Mouse (Mus musculus): ENCODE results near the gene Slc51a. TPM values are rescaled to one million over a fixed set of nuclear protein-coding genes. Genes with fewer than 3 reads are reported as not detected.

The Slc51a gene
- polyA plus RNA-seq, 1 experiment from 2014 or later = 0.38 TPM

DNA sequence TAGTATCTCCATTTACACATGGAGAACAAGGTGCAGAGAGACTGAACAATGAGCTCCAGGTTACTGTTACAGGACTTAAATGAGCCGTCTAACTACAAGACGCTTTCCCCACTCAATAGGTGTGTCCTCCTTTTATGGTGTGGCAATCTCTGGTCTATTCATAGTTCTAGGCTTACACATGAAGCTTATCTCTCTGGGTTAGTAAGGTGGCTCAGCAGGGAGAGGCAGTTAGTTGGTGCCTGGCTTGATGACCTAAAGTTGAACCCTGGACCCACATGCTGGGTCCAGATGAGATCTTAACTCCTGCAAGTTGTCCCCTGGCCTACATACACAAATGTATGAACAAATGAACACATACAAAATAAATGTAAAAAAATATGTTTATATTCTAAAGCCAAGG is 24.3 kb downstream of the Slc51a start:
- no peak for ATAC-seq (ENCODE audit: insufficient number of reproducible peaks, insufficient read depth, low FRiP score, low TSS enrichment, low read depth)
- peaks cover 32% of the 10 kb centered on the region for H3K36me3 ChIP-seq
- no peaks in the 10 kb centered on the region for H3K9me3 ChIP-seq
- 85% methylated on average over 2 of the region's 2 CpGs for WGBS
- no peaks in the 10 kb centered on the region for H3K27me3 ChIP-seq
- H3K4me2 ChIP-seq = no peak overlapping the region
- no peak overlapping the region for H3K4me3 ChIP-seq (replicated peaks)
- H3K27ac ChIP-seq = no peak overlapping the region
- H3K4me1 ChIP-seq (replicated peaks) = no peaks in the 10 kb centered on the region
- no peak overlapping the region for H3K9ac ChIP-seq (replicated peaks)

- Histone ChIP-seq H3K27me3 (no peaks in the 10 kb centered on the region), H3K36me3 (peaks cover 30% of the 10 kb centered on the region), H3K4me3 (replicated peaks) (no peak overlapping the region), H3K4me2 (no peak overlapping the region), H3K27ac (no peak overlapping the region), H3K9ac (replicated peaks) (no peak overlapping the region), H3K9me3 (no peaks in the 10 kb centered on the region), H3K4me1 (replicated peaks) (no peaks in the 10 kb centered on the region)
- WGBS = 93% methylated on average over 16 of the region's 16 CpGs
- ATAC-seq (ENCODE audit: insufficient number of reproducible peaks, insufficient read depth, low FRiP score, low TSS enrichment, low read depth) = no peak
Observed at GRCm38 (mm10) chr16:32462950-32463349, 24.7 kb downstream of the Slc51a start.

GRCm38 (mm10) chr16:32461713-32462112 is 26.0 kb downstream of the Slc51a start:
- H3K4me3 ChIP-seq (replicated peaks) = no peak overlapping the region
- peaks cover 22% of the 10 kb centered on the region for H3K36me3 ChIP-seq
- WGBS = 94% methylated on average over 5 of the region's 5 CpGs
- H3K9me3 ChIP-seq = no peaks in the 10 kb centered on the region
- H3K9ac ChIP-seq (replicated peaks) = no peak overlapping the region
- no peak for ATAC-seq (ENCODE audit: insufficient number of reproducible peaks, insufficient read depth, low FRiP score, low TSS enrichment, low read depth)
- H3K4me1 ChIP-seq (replicated peaks) = no peaks in the 10 kb centered on the region
- H3K4me2 ChIP-seq = no peak overlapping the region
- no peaks in the 10 kb centered on the region for H3K27me3 ChIP-seq
- no peak overlapping the region for H3K27ac ChIP-seq

GRCm38 (mm10) chr16:32460518-32460917 is 27.2 kb downstream of the Slc51a start:
- WGBS = 64% methylated on average over 4 of the region's 4 CpGs
- peaks cover 30% of the 10 kb centered on the region for H3K36me3 ChIP-seq
- H3K27ac ChIP-seq = no peak overlapping the region
- no peak overlapping the region for H3K4me2 ChIP-seq
- H3K4me3 ChIP-seq (replicated peaks) = no peak overlapping the region
- H3K27me3 ChIP-seq = no peaks in the 10 kb centered on the region
- H3K9me3 ChIP-seq = no peaks in the 10 kb centered on the region
- ATAC-seq (ENCODE audit: insufficient number of reproducible peaks, insufficient read depth, low FRiP score, low TSS enrichment, low read depth) = no peak
- H3K4me1 ChIP-seq (replicated peaks) = no peaks in the 10 kb centered on the region
- H3K9ac ChIP-seq (replicated peaks) = no peak overlapping the region

- H3K4me2 ChIP-seq = no peak overlapping the region
- H3K4me3 ChIP-seq (replicated peaks) = no peak overlapping the region
- no peak overlapping the region for H3K9ac ChIP-seq (replicated peaks)
- no peak for ATAC-seq (ENCODE audit: insufficient number of reproducible peaks, insufficient read depth, low FRiP score, low TSS enrichment, low read depth)
- H3K4me1 ChIP-seq (replicated peaks) = peaks cover 15% of the 10 kb centered on the region
- H3K36me3 ChIP-seq = peaks cover 19% of the 10 kb centered on the region; the same call in 1 of the 2 replicates
- no peaks in the 10 kb centered on the region for H3K27me3 ChIP-seq
- H3K9me3 ChIP-seq = no peaks in the 10 kb centered on the region
- no peak overlapping the region for H3K27ac ChIP-seq
- 57% methylated on average over 10 of the region's 10 CpGs for WGBS
Observed at GRCm38 (mm10) chr16:32457589-32458386, 29.9 kb downstream of the Slc51a start.

DNA sequence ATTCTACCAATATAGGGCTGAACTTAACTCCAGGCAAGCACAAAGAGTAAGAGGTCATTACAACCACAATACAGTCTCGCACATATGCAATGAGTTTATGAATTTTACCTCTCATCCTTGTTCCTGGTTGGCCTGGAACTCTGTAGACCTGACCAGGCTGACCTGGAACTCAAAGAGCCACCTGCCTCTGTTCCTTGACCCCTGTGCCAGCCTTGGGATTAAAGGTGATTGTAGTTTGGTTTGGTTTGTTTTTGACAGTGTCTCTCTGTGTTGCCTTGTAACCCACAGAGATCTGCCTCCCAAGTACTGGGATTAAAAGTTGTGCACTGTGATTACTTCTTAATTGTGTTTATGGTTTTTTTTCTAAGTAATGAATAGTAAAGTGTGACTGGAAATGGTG is 30.9 kb downstream of the Slc51a start:
- Histone ChIP-seq H3K27ac (no peak overlapping the region), H3K4me3 (replicated peaks) (no peak overlapping the region), H3K27me3 (no peaks in the 10 kb centered on the region), H3K9ac (replicated peaks) (no peak overlapping the region), H3K4me1 (replicated peaks) (peaks cover 15% of the 10 kb centered on the region), H3K9me3 (no peaks in the 10 kb centered on the region), H3K36me3 (peaks cover 18% of the 10 kb centered on the region; the same call in 1 of the 2 replicates), H3K4me2 (no peak overlapping the region)
- no peak for ATAC-seq (ENCODE audit: insufficient number of reproducible peaks, insufficient read depth, low FRiP score, low TSS enrichment, low read depth)
- WGBS = 88% methylated on average over 1 of the region's 1 CpGs

- H3K4me1 ChIP-seq (replicated peaks) = peaks cover 15% of the 10 kb centered on the region
- H3K9ac ChIP-seq (replicated peaks) = no peak overlapping the region
- no peak overlapping the region for H3K4me2 ChIP-seq
- H3K36me3 ChIP-seq = peaks cover 22% of the 10 kb centered on the region; the same call in 1 of the 2 replicates
- H3K27me3 ChIP-seq = no peaks in the 10 kb centered on the region
- H3K27ac ChIP-seq = no peak overlapping the region
- no peaks in the 10 kb centered on the region for H3K9me3 ChIP-seq
- ATAC-seq (ENCODE audit: insufficient number of reproducible peaks, insufficient read depth, low FRiP score, low TSS enrichment, low read depth) = no peak
- no peak overlapping the region for H3K4me3 ChIP-seq (replicated peaks)
Observed at GRCm38 (mm10) chr16:32456086-32456485, 31.6 kb downstream of the Slc51a start.

- 37% methylated on average over 5 of the region's 5 CpGs for WGBS
- H3K9ac ChIP-seq (replicated peaks) = no peak overlapping the region
- H3K36me3 ChIP-seq = peaks cover 22% of the 10 kb centered on the region; the same call in 1 of the 2 replicates
- peak overlapping the region; percentile 8 for H3K4me2 ChIP-seq
- H3K9me3 ChIP-seq = no peaks in the 10 kb centered on the region
- peak overlapping the region; percentile 82 for H3K27ac ChIP-seq
- no peak; the same call in 1 of the 2 replicates for ATAC-seq (ENCODE audit: insufficient number of reproducible peaks, insufficient read depth, low FRiP score, low TSS enrichment, low read depth)
- no peaks in the 10 kb centered on the region for H3K27me3 ChIP-seq
- H3K4me1 ChIP-seq (replicated peaks) = peaks cover 15% of the 10 kb centered on the region
- H3K4me3 ChIP-seq (replicated peaks) = no peak overlapping the region
Observed at GRCm38 (mm10) chr16:32454646-32455045, 33.0 kb downstream of the Slc51a start.

- ATAC-seq (ENCODE audit: insufficient number of reproducible peaks, insufficient read depth, low FRiP score, low TSS enrichment, low read depth) = no peak
- no peaks in the 10 kb centered on the region for H3K9me3 ChIP-seq
- H3K36me3 ChIP-seq = peaks cover 22% of the 10 kb centered on the region; the same call in 1 of the 2 replicates
- no peaks in the 10 kb centered on the region for H3K27me3 ChIP-seq
- no peak overlapping the region for H3K4me3 ChIP-seq (replicated peaks)
- peaks cover 15% of the 10 kb centered on the region for H3K4me1 ChIP-seq (replicated peaks)
- no peak overlapping the region for H3K4me2 ChIP-seq
- no peak overlapping the region for H3K9ac ChIP-seq (replicated peaks)
- WGBS = 96% methylated on average over 8 of the region's 8 CpGs
- H3K27ac ChIP-seq = no peak overlapping the region
Observed at GRCm38 (mm10) chr16:32453102-32453501, 34.6 kb downstream of the Slc51a start.

GRCm38 (mm10) chr16:32450133-32450532 is 37.5 kb downstream of the Slc51a start:
- Histone ChIP-seq H3K27ac (no peak overlapping the region), H3K9me3 (no peaks in the 10 kb centered on the region), H3K4me1 (replicated peaks) (peaks cover 12% of the 10 kb centered on the region), H3K36me3 (peaks cover 14% of the 10 kb centered on the region; the same call in 1 of the 2 replicates), H3K4me3 (replicated peaks) (no peak overlapping the region), H3K9ac (replicated peaks) (no peak overlapping the region), H3K27me3 (no peaks in the 10 kb centered on the region), H3K4me2 (no peak overlapping the region)
- ATAC-seq (ENCODE audit: insufficient number of reproducible peaks, insufficient read depth, low FRiP score, low TSS enrichment, low read depth) = no peak
- 88% methylated on average over 2 of the region's 2 CpGs for WGBS

DNA sequence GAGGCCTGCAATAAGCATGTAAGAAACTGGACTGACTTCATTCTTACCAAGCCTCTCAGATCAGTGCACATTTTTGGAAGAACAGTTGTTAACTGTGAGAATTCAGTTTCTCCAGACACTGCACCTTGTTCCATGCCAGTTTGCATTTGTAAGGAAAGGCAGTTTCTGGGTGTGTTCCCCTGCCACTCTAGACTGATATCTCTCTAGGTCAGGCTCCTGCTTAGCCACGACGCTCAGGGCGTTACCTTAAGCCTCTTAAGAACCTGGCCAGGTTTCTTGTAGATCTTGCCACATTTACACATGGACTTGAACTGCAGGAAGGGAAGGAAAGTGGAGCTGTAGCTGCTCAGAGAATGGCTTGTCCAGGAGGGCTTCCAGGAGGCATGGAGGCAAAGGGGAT is 38.0 kb downstream of the Slc51a start:
- no peak overlapping the region for H3K4me2 ChIP-seq
- no peak overlapping the region for H3K4me3 ChIP-seq (replicated peaks)
- WGBS = 85% methylated on average over 3 of the region's 3 CpGs
- H3K4me1 ChIP-seq (replicated peaks) = peaks cover 8% of the 10 kb centered on the region
- H3K27ac ChIP-seq = no peak overlapping the region
- no peak overlapping the region for H3K9ac ChIP-seq (replicated peaks)
- no peaks in the 10 kb centered on the region for H3K27me3 ChIP-seq
- H3K9me3 ChIP-seq = no peaks in the 10 kb centered on the region
- H3K36me3 ChIP-seq = peaks cover 14% of the 10 kb centered on the region; the same call in 1 of the 2 replicates
- no peak for ATAC-seq (ENCODE audit: insufficient number of reproducible peaks, insufficient read depth, low FRiP score, low TSS enrichment, low read depth)

All from limb, embryonic 12.5 days (tissue).